Mouse (Mus musculus) E14TG2a.4 (cell line): ENCODE results near the gene Abcb11.
A peak's percentile ranks its signal among the peaks of the same experiment; 100 is the strongest.

ENCODE experiments used
- H3K27me3 ChIP-seq: 2 replicates; pipeline ENCODE4 v1.6.1; 2014; ENCODE audit warnings: low read length, control low read depth; ENCODE audit not compliant: insufficient read depth
- H3K36me3 ChIP-seq: 2 replicates; pipeline ENCODE4 v1.6.1; 2014; ENCODE audit warnings: low read length, control low read depth; ENCODE audit not compliant: insufficient read depth
- H3K4me1 ChIP-seq: replicated peaks from 2 replicates; pipeline ENCODE4 v1.6.1; 2014; ENCODE audit warnings: low read depth, low read length, control low read depth
- H3K4me3 ChIP-seq: replicated peaks from 2 replicates; pipeline ENCODE4 v1.5.1; 2014; ENCODE audit warnings: mild to moderate bottlenecking, low read length
- H3K9me3 ChIP-seq: 2 replicates; pipeline ENCODE4 v1.6.1; 2014; ENCODE audit warnings: low read length, control low read depth
- CTCF ChIP-seq: conservative IDR thresholded peaks from 2 replicates; pipeline ENCODE4 v1.5.1; 2014; ENCODE audit warnings: low read length
- NANOG ChIP-seq: IDR thresholded peaks from 2 replicates; pipeline ENCODE4 v1.6.1; 2014; ENCODE audit warnings: borderline replicate concordance, low read length, mixed read lengths
- POU5F1 ChIP-seq: IDR thresholded peaks from 2 replicates; pipeline ENCODE4 v1.6.1; 2014; ENCODE audit warnings: low read length, borderline replicate concordance

The Abcb11 gene

GRCm38 (mm10) chr2:69209684-69210083 lies 132.7 kb downstream of the Abcb11 start:
- Histone ChIP-seq H3K27me3 (no peaks in the 10 kb centered on the region), H3K4me3 (no peak overlapping the region), H3K4me1 (peaks cover 45% of the 10 kb centered on the region), H3K36me3 (0 out of 2 replicates have a peak, but pooled peaks cover under 1% of the 10 kb centered on the region), H3K9me3 (no peaks in the 10 kb centered on the region)
- TF ChIP-seq CTCF, result no peak
- TF ChIP-seq NANOG, result no peak
- no peak for TF ChIP-seq POU5F1

DNA sequence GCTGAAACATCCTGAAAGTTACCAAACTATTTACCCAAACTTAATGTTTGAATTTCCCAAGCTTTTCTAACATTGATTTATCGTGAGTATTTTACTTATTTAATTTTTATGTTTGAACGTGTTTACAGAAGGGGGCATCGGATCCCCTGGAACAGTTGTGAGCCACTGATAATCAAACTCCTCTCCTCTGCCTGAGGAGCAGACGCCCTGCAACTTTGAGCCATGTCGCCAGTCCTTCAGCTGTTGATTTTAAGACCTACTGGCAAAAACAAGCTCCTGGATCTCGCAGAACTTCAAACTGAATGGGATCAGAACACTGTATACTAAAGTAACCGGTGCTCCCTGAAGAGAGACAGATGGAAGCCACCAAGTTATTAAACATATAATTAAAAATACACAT lies 135.9 kb downstream of the Abcb11 start:
- Histone ChIP-seq H3K4me1 (peaks cover 37% of the 10 kb centered on the region), H3K9me3 (no peaks in the 10 kb centered on the region), H3K4me3 (peak overlapping the region; percentile 92), H3K36me3 (peaks cover 31% of the 10 kb centered on the region), H3K27me3 (no peaks in the 10 kb centered on the region)
- TF ChIP-seq POU5F1, result no peak
- no peak for TF ChIP-seq NANOG
- TF ChIP-seq CTCF, result no peak

DNA sequence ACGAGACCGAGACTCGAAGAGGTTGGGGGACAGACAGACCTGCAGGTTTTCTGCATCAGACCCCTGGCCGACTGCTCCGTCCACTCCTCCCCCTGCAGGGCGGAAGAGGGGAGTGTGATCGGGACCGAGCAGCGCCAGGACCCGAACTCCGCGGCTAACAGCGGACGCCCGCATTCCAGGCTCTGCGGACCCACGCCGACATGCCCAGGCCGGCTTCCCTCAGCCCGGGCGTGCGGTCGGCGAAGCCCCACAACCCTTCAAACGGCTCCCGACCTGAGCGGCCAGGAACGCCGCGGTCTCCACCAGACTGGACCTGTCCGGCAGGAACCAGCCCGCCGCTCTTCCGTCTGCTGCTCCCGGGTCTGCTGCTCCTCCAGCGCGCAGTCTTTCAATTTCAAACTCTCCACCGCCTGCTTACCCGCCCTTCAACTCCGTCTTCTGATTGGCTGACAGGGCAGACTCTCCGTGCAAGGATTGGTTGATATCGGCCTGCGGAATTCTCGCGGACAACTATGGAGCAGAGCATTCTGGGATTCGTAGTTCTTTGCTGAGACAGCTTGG lies 136.5 kb downstream of the Abcb11 start, which contains the start of gene Spc25:
Gene Spc25, minus strand, starts transcription at position 404 of the 561 bp plus-strand sequence.
- Histone ChIP-seq H3K9me3 (no peaks in the 10 kb centered on the region), H3K4me1 (peaks cover 35% of the 10 kb centered on the region), H3K36me3 (peaks cover 37% of the 10 kb centered on the region), H3K27me3 (no peaks in the 10 kb centered on the region), H3K4me3 (peak within 1 kb of the TSS; percentile 92)
- TF ChIP-seq POU5F1 (no peak), NANOG (no peak), CTCF (no peak)

DNA sequence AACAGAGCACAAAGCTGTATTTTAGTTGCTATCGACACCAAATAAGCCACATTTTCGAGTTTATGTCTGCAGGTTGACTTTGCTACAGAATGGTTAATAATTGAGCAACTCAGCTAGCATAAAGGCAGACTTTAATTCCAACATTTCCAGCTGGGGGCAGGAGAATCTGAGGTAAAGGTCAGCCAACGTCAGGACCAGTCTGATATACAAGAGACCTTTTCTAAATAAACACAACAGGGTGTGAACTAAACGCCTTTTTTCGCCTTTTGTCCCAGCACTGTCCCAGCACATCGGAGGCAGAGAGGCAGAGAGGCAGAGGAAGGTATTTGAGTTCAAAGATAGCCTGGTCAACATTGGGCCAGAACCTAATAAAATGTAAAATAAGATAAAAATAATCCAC lies 137.2 kb downstream of the Abcb11 start:
- H3K9me3 ChIP-seq, result no peaks in the 10 kb centered on the region
- H3K4me3 ChIP-seq, result peak overlapping the region; percentile 92
- peaks cover 44% of the 10 kb centered on the region for H3K36me3 ChIP-seq
- peaks cover 28% of the 10 kb centered on the region for H3K4me1 ChIP-seq
- no peak for TF ChIP-seq CTCF
- TF ChIP-seq POU5F1, result no peak
- no peaks in the 10 kb centered on the region for H3K27me3 ChIP-seq

DNA sequence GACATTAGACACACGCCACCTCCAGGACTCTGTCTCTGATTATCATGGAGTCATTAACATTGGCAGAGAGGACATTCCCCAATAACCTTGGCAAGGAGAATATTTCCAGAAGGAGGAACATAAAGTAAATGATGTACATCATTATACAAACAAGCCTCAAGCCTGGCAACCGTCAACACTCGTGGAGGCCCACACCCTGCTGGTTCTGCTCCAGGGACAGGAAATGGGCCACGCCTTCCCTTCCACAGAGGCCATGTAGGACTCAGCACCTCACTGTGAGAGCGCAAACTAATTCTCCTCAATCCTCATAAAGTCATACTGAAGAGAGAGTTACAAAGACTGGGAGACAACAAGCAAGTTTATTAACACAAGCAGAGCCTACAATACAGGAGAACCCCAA lies 148.9 kb downstream of the Abcb11 start:
- no peak for TF ChIP-seq NANOG
- TF ChIP-seq POU5F1, result no peak
- no peak for TF ChIP-seq CTCF
- no peaks in the 10 kb centered on the region for H3K27me3 ChIP-seq
- H3K9me3 ChIP-seq, result peaks cover 7% of the 10 kb centered on the region
- peaks cover 78% of the 10 kb centered on the region for H3K36me3 ChIP-seq
- no peak overlapping the region for H3K4me3 ChIP-seq
- H3K4me1 ChIP-seq, result peaks cover 7% of the 10 kb centered on the region

DNA sequence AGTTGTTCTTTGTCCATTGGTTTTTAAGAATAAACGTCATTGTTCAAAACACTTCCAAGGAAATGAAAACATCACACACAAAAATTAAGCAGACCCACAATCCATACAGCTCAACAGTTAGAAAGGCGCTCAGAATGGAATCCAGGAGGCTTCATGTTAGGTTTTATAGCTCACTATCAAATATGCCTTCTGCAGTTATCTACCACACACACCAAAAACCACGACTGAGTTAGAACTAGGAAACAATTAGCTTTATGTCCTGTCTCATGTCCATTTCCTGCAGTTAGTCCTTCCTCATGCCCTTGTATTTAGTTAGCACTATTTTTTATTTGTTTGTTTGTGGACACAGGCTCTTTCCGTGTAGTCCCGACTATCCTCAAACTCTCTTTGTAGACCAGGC lies 151.4 kb downstream of the Abcb11 start:
- Histone ChIP-seq H3K9me3 (peaks cover 6% of the 10 kb centered on the region), H3K27me3 (no peaks in the 10 kb centered on the region), H3K36me3 (peaks cover 67% of the 10 kb centered on the region), H3K4me3 (no peak overlapping the region), H3K4me1 (peaks cover 7% of the 10 kb centered on the region)
- TF ChIP-seq POU5F1, result no peak
- TF ChIP-seq CTCF, result no peak
- no peak for TF ChIP-seq NANOG

DNA sequence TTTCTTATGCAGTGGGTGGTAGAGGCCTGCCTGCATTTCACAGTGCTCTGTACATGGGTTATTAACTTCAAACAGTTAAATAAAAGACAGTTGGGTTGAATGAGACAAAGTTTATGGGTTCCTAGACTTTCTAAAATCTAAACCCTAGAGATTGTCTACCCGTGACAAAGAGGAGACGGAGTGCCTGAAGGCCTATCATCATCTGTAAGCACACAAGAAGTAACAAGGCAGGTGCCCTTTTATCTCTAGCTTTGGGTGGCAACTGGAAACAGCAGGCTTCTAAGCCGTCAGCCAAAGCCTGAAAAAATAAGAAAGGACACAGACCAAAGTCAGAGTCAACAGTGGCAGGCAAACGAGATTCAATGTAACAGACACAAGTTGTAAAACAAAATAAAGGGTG lies 153.2 kb downstream of the Abcb11 start:
- no peak for TF ChIP-seq POU5F1
- no peak for TF ChIP-seq NANOG
- no peak for TF ChIP-seq CTCF
- Histone ChIP-seq H3K27me3 (no peaks in the 10 kb centered on the region), H3K36me3 (peaks cover 55% of the 10 kb centered on the region), H3K4me1 (peaks cover 7% of the 10 kb centered on the region), H3K4me3 (no peak overlapping the region), H3K9me3 (no peaks in the 10 kb centered on the region)

DNA sequence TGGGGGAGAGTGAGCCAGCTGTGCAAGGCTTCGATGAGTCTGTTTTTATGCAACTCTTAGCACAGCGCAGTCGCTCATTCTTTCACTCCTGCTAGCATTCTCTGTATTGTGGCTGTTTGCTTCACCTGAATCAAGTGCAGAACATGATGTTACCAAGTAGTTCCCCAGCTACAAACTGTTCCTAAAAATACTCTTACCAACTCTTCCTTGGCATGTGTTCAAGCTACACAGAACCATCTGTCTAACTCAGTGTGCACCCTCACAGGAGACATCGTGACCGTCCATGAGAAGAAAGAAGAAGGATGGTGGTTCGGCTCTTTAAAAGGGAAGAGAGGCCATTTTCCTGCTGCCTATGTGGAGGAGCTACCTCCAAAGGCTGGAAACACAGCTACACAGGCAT lies 153.7 kb downstream of the Abcb11 start:
- Histone ChIP-seq H3K36me3 (peaks cover 51% of the 10 kb centered on the region), H3K4me3 (no peak overlapping the region), H3K9me3 (no peaks in the 10 kb centered on the region), H3K4me1 (peaks cover 4% of the 10 kb centered on the region), H3K27me3 (no peaks in the 10 kb centered on the region)
- TF ChIP-seq NANOG (no peak), POU5F1 (no peak), CTCF (no peak)
